Mouse (Mus musculus) bone marrow, adult 2 months (tissue): Measurements from ENCODE around the gene Socs7. TPM values are rescaled to one million over a fixed set of nuclear protein-coding genes. Genes with fewer than 3 reads are reported as not detected.
A peak's percentile ranks its signal among the peaks of the same experiment; 100 is the strongest.

Source experiments
- H3K27ac ChIP-seq: fragments of 200-500 bp; 2 replicates; pipeline ENCODE4 v1.5.1; 2012; ENCODE audit warnings: low read depth, mild to moderate bottlenecking, control low read depth, inconsistent platforms, low read length; ENCODE audit not compliant: control insufficient read depth, poor library complexity, insufficient read depth
- H3K4me1 ChIP-seq: fragments of 200-500 bp; 2 replicates; pipeline ENCODE4 v1.6.1; 2011; ENCODE audit warnings: low read length; ENCODE audit not compliant: control insufficient read depth, insufficient read depth
- H3K4me3 ChIP-seq: fragments of 200-500 bp; replicated peaks from 2 replicates; pipeline ENCODE3; 2011; ENCODE audit warnings: mild to moderate bottlenecking, low read depth, low read length, control low read depth; ENCODE audit not compliant: control insufficient read depth
- CTCF ChIP-seq: fragments of 200-500 bp; IDR thresholded peaks from 2 replicates; pipeline ENCODE4 v1.5.1; 2011; ENCODE audit warnings: low read length, control low read depth; ENCODE audit not compliant: control insufficient read depth, insufficient read depth
- POLR2A ChIP-seq: fragments of 200-500 bp; IDR thresholded peaks from 2 replicates; pipeline ENCODE4 v1.6.1; 2011; ENCODE audit warnings: low read depth, mild to moderate bottlenecking, control low read depth, low read length, borderline replicate concordance; ENCODE audit not compliant: control insufficient read depth
- WGBS: fragments of 180-500 bp; shearing (Covaris S2); methylation state at CpG from one replicate; pipeline ENCODE4 v1.1.7; 2018; 5-methylcytosine and 5-hydroxymethylcytosine counted together
- polyA plus RNA-seq: library from polyadenylated mRNA; stranded (reverse); fragments of >200 nt; gene quantifications from 2 replicates; pipeline ENCODE4 v1.2.4, GENCODE M21; 2011; ENCODE audit warnings: low replicate concordance; ENCODE audit not compliant: missing spikeins, insufficient read depth, insufficient read length

Gene Socs7
- polyA plus RNA-seq, 1 experiment: 4.3 TPM

GRCm38 (mm10) chr11:97412117-97412516, 49.8 kb downstream of the Socs7 start:
- H3K4me1 ChIP-seq: peaks cover 3% of the 10 kb centered on the region
- TF ChIP-seq CTCF (no peak), POLR2A (no peak)
- no peak overlapping the region for H3K4me3 ChIP-seq

GRCm38 (mm10) chr11:97412808-97413347, 50.5 kb downstream of the Socs7 start:
- peaks cover 3% of the 10 kb centered on the region for H3K4me1 ChIP-seq
- no peak overlapping the region for H3K4me3 ChIP-seq
- H3K27ac ChIP-seq: peak overlapping the region; percentile 45
- TF ChIP-seq CTCF: no peak
- TF ChIP-seq POLR2A: no peak
- WGBS: 17% methylated on average over 10 of the region's 10 CpGs

More at GRCm38 (mm10) chr11:97412117-97412516, 49.8 kb downstream of the Socs7 start:
- 3% methylated on average over 3 of the region's 3 CpGs for WGBS
- H3K27ac ChIP-seq: peak overlapping the region; percentile 27; the same call in 1 of the 2 replicates

GRCm38 (mm10) chr11:97415330-97415711, 53.0 kb downstream of the Socs7 start, which contains the start of gene Arhgap23:
Gene Arhgap23 (plus strand): TSS chr11:97415533.
- peaks cover 3% of the 10 kb centered on the region for H3K4me1 ChIP-seq
- TF ChIP-seq POLR2A (peak; percentile 53; the same call in 1 of the 2 replicates), CTCF (no peak)
- peak within 1 kb of the TSS; percentile 63 for H3K27ac ChIP-seq
- WGBS: under 1% methylated on average over 29 of the region's 29 CpGs
- peak within 1 kb of the TSS; percentile 67 for H3K4me3 ChIP-seq

GRCm38 (mm10) chr11:97415712-97416636, 53.6 kb downstream of the Socs7 start:
- H3K27ac ChIP-seq: peak overlapping the region; percentile 63
- no peak for TF ChIP-seq CTCF
- WGBS: 3% methylated on average over 48 of the region's 49 CpGs
- H3K4me3 ChIP-seq: peak overlapping the region; percentile 67
- H3K4me1 ChIP-seq: peaks cover 3% of the 10 kb centered on the region

- H3K27ac ChIP-seq: no peak overlapping the region
- 16% methylated on average over 5 of the region's 5 CpGs for WGBS
- H3K4me3 ChIP-seq: no peak overlapping the region
- H3K4me1 ChIP-seq: peaks cover 3% of the 10 kb centered on the region
- TF ChIP-seq POLR2A: no peak
- TF ChIP-seq CTCF: no peak
Measured at GRCm38 (mm10) chr11:97416637-97417035, 54.3 kb downstream of the Socs7 start.

GRCm38 (mm10) chr11:97418834-97419539, 56.6 kb downstream of the Socs7 start:
- WGBS: 82% methylated on average over 14 of the region's 14 CpGs
- no peaks in the 10 kb centered on the region; the same call in 1 of the 2 replicates for H3K4me1 ChIP-seq
- no peak overlapping the region; the same call in 1 of the 2 replicates for H3K27ac ChIP-seq
- no peak overlapping the region for H3K4me3 ChIP-seq
- no peak for TF ChIP-seq CTCF
- TF ChIP-seq POLR2A: no peak

GRCm38 (mm10) chr11:97419540-97419900, 57.2 kb downstream of the Socs7 start:
- TF ChIP-seq CTCF (no peak), POLR2A (no peak)
- 72% methylated on average over 5 of the region's 5 CpGs for WGBS
- Histone ChIP-seq H3K4me1 (no peaks in the 10 kb centered on the region; the same call in 1 of the 2 replicates), H3K4me3 (no peak overlapping the region), H3K27ac (no peak overlapping the region)

- 73% methylated on average over 4 of the region's 4 CpGs for WGBS
- TF ChIP-seq CTCF (no peak), POLR2A (no peak)
- Histone ChIP-seq H3K4me1 (peaks cover 2% of the 10 kb centered on the region; the same call in 1 of the 2 replicates), H3K4me3 (no peak overlapping the region), H3K27ac (no peak overlapping the region)
Measured at GRCm38 (mm10) chr11:97422507-97422906, 60.2 kb downstream of the Socs7 start.
